8 mouse cellular contexts compared by ENCODE assay signal in genomic region chr10:80475290-80475959, GRCm38 (mm10). TPM values are rescaled to one million over a fixed set of nuclear protein-coding genes. Genes with fewer than 3 reads are reported as not detected.
A peak's percentile ranks its signal among the peaks of the same experiment; 100 is the strongest.
DNase-seq lines count a peak whose midpoint lies in the region; ATAC-seq lines count a peak whose summit lies in the region.

No protein-coding gene starts in this region.

- H3K4me3 ChIP-seq in hindbrain, embryonic 14.5 days (replicated peaks; ENCODE audit: low read length) = peak overlapping the region; percentile 57

- DNase-seq in R1 (ENCODE audit: low read depth, low spot score) = peak; percentile 76
- peak; percentile 94 to 98 for DNase-seq in cerebellum, postnatal 25 days
- DNase-seq in frontal cortex, postnatal 25 days (ENCODE audit: low spot score in 2 of 2) = peak; percentile 64 to 81
- DNase-seq in hindbrain, embryonic 14.5 days (ENCODE audit: low spot score) = peak; percentile 92
- DNase-seq in layer of hippocampus, postnatal 36 days = peak; percentile 84 to 85
- DNase-seq in lung, postnatal 25 days (ENCODE audit: low spot score) = peak; percentile 86
- peak; percentile 96 for DNase-seq in retina, embryonic 14.5 days (ENCODE audit: low spot score)
- peak; percentile 87 to 89 for DNase-seq in thymus, postnatal 36 days

- WGBS in hindbrain, embryonic 14.5 days = under 1% methylated on average over 56 of the region's 58 CpGs

- peak overlapping the region; percentile 86 for H3K27ac ChIP-seq in hindbrain, embryonic 14.5 days

- no peaks in the 10 kb centered on the region for H3K9me3 ChIP-seq in hindbrain, embryonic 14.5 days (ENCODE audit: control insufficient read depth, low read length)

- H3K36me3 ChIP-seq in hindbrain, embryonic 14.5 days (replicated peaks; ENCODE audit: control insufficient read depth, insufficient read depth) = no peaks in the 10 kb centered on the region

- H3K9ac ChIP-seq in hindbrain, embryonic 14.5 days = peak overlapping the region; percentile 68

- peak; percentile 89 for ATAC-seq in hindbrain, embryonic 14.5 days (ENCODE audit: low FRiP score)

- H3K4me1 ChIP-seq in hindbrain, embryonic 14.5 days (replicated peaks; ENCODE audit: control insufficient read depth, insufficient read depth, low read length) = peaks cover 12% of the 10 kb centered on the region

- peaks cover 19% of the 10 kb centered on the region; the same call in 1 of the 2 replicates for H3K27me3 ChIP-seq in hindbrain, embryonic 14.5 days (ENCODE audit: control insufficient read depth, insufficient read depth, low read length)

- H3K4me2 ChIP-seq in hindbrain, embryonic 14.5 days (replicated peaks) = peak overlapping the region; percentile 75

RNA-seq across cellular contexts. Expression of gene Onecut3, which starts 19.2 kb away (rescaled TPM):
- 1.5 and 2.3 TPM in 2 replicates for polyA plus RNA-seq in hindbrain, embryonic 14.5 days (2014; fragmentation: Nextera tagmentation; extraction: Ambion mirVana)
- under 1 TPM in 1 of 2 experiments, not detected in 1; 0.08 TPM for total RNA-seq in layer of hippocampus, postnatal 36 days (2021)

RNA-seq across cellular contexts. Expression of gene Tcf3, which starts 42.0 kb away (rescaled TPM):
- polyA plus RNA-seq in hindbrain, embryonic 14.5 days (2014; fragmentation: Nextera tagmentation; extraction: Ambion mirVana) = 41.3 and 46.5 TPM in 2 replicates
- total RNA-seq in layer of hippocampus, postnatal 36 days (2021) = 10 to 100 TPM; 30.5 to 30.6 TPM

Comparison
In these comparisons a context has a peak if more than half of its experiments do, and no peak if none do; other contexts are left out.
1. Peak in every context shown above with its lines: DNase-seq, ATAC-seq, H3K4me3 ChIP-seq and H3K27ac ChIP-seq.